Mouse (Mus musculus): ENCODE data around the gene Jdp2.
"Not testable (repeated sequence)": the region's sequence is repeated elsewhere in the genome, so short reads cannot be mapped to it uniquely, and the experiment has no call there.

The Jdp2 gene

GRCm38 (mm10) chr12:85638541-85639325 is 39.9 kb downstream of the Jdp2 start:
- no peak for DNase-seq (ENCODE audit: low spot score in 2 of 2)

GRCm38 (mm10) chr12:85639326-85640008 is 40.6 kb downstream of the Jdp2 start:
- DNase-seq (ENCODE audit: low spot score in 2 of 2), result peak in 1 of 2 experiments; percentile 36

- no peak for DNase-seq (ENCODE audit: low spot score in 2 of 2)
Measured at GRCm38 (mm10) chr12:85640852-85641563, 42.2 kb downstream of the Jdp2 start.

- DNase-seq (ENCODE audit: low spot score in 2 of 2), result no peak
Measured at GRCm38 (mm10) chr12:85641564-85641931, 42.7 kb downstream of the Jdp2 start.

GRCm38 (mm10) chr12:85643735-85644134 is 44.9 kb downstream of the Jdp2 start:
- DNase-seq (ENCODE audit: low spot score in 2 of 2), result no peak

GRCm38 (mm10) chr12:85645664-85646063 is 46.8 kb downstream of the Jdp2 start:
- DNase-seq (ENCODE audit: low spot score in 2 of 2), result no peak

- no peak for DNase-seq (ENCODE audit: low spot score in 2 of 2)
Measured at GRCm38 (mm10) chr12:85647346-85647745, 48.5 kb downstream of the Jdp2 start.

GRCm38 (mm10) chr12:85647955-85648354 is 49.1 kb downstream of the Jdp2 start:
- no peak for DNase-seq (ENCODE audit: low spot score in 2 of 2)

- no peak for DNase-seq (ENCODE audit: low spot score in 2 of 2)
Measured at GRCm38 (mm10) chr12:85659319-85659718, 60.5 kb downstream of the Jdp2 start.

GRCm38 (mm10) chr12:85660855-85661254 is 62.0 kb downstream of the Jdp2 start:
- no peak for DNase-seq (ENCODE audit: low spot score in 2 of 2)

- not testable (repeated sequence) for DNase-seq (ENCODE audit: low spot score in 2 of 2)
Measured at GRCm38 (mm10) chr12:85662232-85662631, 63.4 kb downstream of the Jdp2 start.

GRCm38 (mm10) chr12:85662896-85663295 is 64.1 kb downstream of the Jdp2 start:
- DNase-seq (ENCODE audit: low spot score in 2 of 2), result peak; percentile 68 to 71

GRCm38 (mm10) chr12:85666112-85666511 is 67.3 kb downstream of the Jdp2 start:
- DNase-seq (ENCODE audit: low spot score in 2 of 2), result no peak

- no peak for DNase-seq (ENCODE audit: low spot score in 2 of 2)
Measured at GRCm38 (mm10) chr12:85667071-85667470, 68.2 kb downstream of the Jdp2 start.

- DNase-seq (ENCODE audit: low spot score in 2 of 2), result no peak
Measured at GRCm38 (mm10) chr12:85668696-85669095, 69.9 kb downstream of the Jdp2 start.

GRCm38 (mm10) chr12:85670080-85670479 is 71.3 kb downstream of the Jdp2 start:
- no peak for DNase-seq (ENCODE audit: low spot score in 2 of 2)

- no peak for DNase-seq (ENCODE audit: low spot score in 2 of 2)
Measured at GRCm38 (mm10) chr12:85673914-85674313, 75.1 kb downstream of the Jdp2 start.

GRCm38 (mm10) chr12:85679117-85679516 is 80.3 kb downstream of the Jdp2 start:
- DNase-seq (ENCODE audit: low spot score in 2 of 2), result no peak

GRCm38 (mm10) chr12:85679808-85680207 is 81.0 kb downstream of the Jdp2 start:
- no peak for DNase-seq (ENCODE audit: low spot score in 2 of 2)

- DNase-seq (ENCODE audit: low spot score in 2 of 2), result no peak
Measured at GRCm38 (mm10) chr12:85682328-85682727, 83.5 kb downstream of the Jdp2 start.

GRCm38 (mm10) chr12:85684411-85685275 is 85.8 kb downstream of the Jdp2 start:
- DNase-seq (ENCODE audit: low spot score in 2 of 2), result no peak

All from frontal cortex, postnatal 25 days (tissue).